Mouse (Mus musculus) lung, postnatal 10 days (tissue): Measurements from ENCODE around the gene Anks1.
A peak's percentile ranks its signal among the peaks of the same experiment; 100 is the strongest.

Experiments
- DNase-seq: peaks from one replicate; pipeline ENCODE4 v3.0.0; 2021

The Anks1 gene

DNA sequence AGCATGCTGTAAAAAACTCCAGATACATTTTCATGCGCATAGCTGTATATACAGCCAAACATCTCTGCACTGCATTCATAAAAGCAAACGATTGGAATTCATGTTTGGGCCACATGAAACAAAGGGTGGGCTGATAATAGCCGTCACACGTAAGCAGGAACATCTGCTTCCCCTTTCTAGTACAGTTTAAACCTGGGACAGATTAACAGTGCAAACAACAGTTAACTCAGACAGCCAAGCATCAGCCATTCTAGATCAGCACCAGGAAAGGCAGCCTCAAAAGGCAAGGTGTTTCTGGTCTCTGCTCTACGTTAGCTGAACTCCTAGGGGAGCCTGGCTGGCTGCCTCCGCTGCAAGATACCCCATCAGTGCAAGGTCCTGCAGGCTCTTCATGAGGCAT is 154.1 kb downstream of the Anks1 start:
- DNase-seq: no peak

DNA sequence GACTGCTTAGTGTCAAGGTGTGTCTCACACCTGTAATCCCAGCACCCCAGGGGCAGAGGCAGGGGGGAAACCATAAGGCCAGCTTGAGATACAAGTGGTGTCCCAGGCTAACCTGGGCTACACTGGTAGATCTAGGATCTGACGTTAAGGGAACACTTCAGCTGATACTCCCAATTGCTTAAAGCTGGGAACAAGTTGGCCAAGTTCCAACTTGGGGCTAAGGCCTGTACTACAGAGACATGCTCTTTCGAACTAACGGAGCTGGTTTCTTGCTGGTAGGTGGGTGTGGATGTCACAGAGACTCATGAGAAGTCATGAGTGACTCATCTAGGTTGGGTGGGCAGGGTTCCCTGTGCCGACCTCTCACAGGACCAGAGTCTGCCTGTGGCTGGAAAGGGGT is 158.2 kb downstream of the Anks1 start:
- no peak for DNase-seq

DNA sequence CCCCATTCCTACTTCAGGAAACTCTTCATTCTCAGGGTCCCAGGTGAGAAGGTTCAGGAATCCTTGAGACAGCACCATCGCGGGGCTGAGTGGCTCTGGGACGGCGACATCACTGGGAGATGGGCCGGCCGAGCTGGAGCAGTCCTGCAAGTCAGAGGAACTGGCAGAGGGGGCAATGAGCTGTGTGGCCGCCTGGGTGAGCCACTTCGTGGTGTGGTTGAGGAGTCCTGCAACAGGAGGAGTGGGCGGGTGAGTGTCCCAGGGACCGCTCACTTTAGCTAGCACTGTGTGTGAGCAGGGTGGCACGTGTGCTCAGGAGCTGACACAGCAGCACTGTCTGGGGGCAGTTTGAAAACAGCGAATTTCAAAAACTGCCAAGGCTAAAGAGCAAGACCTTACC is 160.3 kb downstream of the Anks1 start:
- DNase-seq: no peak

DNA sequence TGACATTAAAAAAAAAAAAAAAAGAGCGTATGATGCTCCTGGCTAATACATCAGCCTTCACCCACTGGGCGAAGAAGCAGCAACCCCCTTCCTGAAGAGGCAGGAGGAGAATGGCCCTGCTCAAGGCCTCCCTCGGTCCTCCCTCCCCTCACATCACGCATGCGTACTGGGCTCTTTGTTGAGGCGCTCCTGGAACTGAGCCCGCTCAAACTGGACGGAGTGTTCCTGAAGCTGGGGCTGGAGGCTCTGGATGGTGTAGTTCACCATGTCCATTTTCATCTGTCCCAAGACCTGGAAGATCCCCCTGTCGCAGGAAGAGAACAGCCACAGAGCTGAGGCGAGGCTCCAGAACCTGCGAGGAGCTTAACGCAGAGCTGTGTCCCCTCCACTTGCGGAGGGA is 161.2 kb downstream of the Anks1 start:
- DNase-seq: peak; percentile 78

DNA sequence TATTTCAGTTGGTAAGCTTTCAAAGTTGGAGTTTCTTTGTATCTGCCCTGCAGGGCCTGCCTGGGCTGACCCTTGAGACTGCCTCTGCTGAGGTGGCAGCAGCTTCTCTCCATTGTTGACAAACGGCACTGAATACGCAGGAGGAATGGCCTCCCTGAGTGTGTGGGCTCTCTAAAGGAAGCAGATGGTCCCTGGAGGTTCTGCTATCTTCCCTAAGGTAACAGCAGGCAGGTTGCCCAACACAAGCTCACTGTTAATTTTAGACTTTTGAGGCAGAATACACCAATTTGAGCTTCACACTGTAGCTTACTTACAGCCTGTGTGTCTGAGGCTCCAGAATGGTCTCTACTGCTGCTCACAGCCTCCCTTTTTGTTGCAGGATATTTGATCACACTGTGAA is 163.6 kb downstream of the Anks1 start:
- DNase-seq: no peak

DNA sequence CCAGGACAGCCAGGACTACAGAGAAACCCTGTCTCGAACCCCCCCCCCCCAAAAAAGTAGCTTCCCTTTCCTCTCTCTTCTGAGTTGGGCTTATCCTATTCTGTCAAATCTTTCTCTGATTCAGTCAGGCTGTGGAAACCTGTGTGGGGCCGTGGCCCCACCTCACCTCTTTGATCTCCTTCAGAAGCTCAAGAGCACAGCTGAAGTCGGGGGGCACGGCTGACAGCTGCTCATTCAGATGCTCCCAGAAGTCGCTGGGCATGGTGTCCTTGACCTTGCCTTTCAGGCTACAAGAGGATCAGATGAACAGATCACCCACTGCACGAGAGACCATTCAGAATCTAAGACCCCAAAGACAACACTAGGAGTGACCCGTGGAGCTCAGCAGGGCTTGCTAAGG is 165.4 kb downstream of the Anks1 start:
- no peak for DNase-seq

DNA sequence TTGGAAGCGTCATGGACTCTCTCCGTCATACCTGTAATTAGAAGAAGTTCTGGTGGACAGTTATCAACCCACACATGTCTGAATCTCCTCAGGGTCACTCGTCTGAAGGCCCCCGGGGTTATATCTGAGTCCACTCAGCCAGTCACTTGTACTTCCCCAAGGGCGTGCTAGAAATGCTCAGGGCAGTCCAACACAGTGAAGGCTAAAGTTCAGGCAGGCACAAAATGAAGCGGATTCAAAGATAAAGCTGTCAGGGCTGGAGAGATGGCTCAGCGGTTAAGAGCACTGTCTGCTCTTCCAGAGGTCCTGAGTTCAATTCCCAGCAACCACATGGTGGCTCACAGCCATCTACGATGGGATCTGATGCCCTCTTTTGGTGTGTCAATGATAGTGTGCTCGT is 168.9 kb downstream of the Anks1 start:
- DNase-seq: no peak

DNA sequence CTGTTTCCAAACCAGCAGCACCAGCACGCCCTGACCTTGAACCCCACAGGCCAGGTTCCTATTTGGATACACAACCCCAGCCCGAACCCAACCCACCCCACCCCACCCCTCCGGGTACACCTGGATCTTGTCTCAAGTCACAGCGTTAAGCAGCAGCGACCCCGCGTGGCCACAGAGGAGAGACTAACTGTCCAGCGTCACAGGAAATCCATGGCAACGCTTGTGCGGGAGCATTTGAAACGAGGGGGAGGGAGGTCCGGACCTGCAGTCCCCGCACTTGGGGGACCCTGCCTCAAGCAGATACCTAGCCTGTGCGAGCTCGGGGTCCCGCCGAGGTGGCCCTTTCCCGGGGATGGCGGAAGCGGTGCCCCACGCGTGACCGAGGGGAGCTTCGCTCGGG is 170.5 kb downstream of the Anks1 start:
- peak; percentile 92 for DNase-seq

DNA sequence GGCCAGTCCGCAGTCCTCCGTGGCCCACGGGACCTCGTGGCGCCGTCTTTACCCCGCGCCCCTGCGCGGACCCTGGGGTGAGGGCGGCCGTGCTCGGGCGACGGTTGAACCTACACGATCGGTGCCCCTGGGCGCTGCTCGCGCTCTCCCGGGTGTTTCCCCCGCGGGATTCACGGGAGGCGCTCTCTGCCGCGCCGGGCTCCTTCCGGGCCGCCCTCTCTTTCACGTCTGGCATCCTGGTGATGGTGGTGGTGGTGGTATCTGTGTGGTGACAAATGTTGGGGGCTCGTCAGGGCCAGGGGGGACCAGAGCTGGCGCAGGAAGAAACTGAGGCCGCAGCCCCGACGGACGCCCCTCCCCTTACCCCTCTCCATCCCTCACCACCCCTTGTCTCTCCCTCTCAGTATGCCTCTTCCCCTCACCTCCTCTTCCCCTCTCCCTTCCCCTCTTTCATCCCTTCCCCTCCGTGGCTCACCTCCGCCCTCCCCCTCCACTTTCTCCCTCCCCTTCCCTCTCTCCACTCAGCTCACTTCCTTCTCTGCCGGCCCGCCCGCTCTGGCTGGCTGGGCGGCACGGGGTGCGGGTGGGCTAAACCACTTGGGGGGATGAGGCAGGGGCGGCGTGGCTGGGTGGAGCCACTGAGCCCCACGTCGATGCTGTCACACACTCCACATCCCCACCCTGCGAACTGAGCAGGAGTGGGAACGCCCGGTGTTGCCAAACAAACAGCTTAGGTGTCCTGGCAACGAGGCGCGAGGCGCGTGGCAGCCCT is 171.1 kb downstream of the Anks1 start, which contains the start of gene Tcp11:
Gene Tcp11 (minus strand): TSS at position 595 of the 772 bp plus-strand sequence.
- DNase-seq: peak; percentile 83

DNA sequence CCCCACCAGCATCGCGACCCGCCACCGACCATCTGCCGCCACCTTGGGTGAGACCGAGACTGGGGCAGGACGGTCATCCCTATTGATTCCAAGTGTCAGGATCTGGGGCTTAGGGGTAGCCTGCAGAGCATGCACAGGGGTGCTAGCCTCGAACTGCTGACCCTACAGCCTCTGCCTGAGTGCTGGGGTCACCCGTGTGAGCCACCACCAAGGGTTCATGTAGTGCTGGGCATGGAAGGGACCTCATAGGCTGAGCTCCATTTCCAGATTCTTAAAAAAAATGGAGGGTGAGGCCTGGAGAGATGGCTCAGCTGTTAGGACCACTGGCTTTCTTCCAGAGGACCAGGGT is 171.7 kb downstream of the Anks1 start:
- DNase-seq: no peak

DNA sequence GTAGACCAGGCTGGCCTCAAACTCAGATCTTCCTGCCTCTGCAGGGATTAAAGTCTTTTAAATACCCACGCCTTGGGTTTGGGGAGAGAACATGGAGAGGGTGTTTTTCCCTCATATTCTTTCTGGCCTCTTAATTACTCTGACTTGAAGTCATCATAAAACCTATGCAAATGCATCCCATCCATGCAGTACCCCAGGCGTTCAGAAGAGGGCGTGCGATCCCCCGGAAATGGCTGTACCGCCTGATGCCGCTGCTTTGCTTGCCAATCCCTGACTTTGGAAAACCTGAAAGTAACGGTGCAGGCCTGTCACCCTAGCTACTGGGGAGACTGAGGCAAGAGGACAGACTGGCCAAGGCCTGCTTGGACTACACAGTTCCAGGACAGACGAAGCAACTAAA is 172.3 kb downstream of the Anks1 start:
- DNase-seq: peak; percentile 72

DNA sequence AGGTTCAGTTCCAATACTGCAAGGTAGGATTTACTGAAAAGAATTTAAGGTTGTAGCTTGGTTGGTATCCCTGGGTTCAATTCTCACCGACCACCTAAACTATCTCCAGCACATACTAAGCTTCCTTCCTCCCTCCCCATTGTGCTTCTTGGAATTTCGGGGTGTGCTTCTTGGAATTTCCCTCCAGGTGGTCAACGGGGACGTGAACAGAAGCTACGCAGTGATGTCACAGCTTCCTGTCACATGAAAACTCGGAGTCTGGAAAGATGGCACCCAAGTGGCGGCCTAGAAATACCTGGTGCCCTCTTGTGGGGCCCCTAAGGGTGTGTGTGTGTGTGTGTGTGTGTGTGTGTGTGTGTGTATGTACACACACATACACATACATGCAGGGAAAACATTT is 172.8 kb downstream of the Anks1 start:
- DNase-seq: no peak

DNA sequence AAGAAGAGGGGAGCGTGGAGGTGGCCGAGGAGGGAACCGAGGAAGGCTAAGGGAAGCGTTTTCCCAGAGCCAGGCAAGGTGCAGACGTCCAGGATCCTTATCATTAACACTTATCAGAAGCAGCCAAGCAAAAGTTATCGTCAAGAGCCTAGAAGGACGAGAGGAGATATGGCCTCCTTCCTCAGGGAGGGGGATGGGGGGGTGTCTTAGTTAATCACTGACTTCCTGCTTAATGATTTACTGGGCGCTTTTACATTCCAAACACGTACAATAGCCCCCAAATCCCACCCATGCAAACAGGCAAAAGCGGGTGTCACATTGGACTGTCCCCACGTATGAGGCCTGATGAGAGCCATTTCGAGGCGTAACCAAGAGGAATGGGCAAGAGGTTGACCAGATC is 173.8 kb downstream of the Anks1 start:
- no peak for DNase-seq

DNA sequence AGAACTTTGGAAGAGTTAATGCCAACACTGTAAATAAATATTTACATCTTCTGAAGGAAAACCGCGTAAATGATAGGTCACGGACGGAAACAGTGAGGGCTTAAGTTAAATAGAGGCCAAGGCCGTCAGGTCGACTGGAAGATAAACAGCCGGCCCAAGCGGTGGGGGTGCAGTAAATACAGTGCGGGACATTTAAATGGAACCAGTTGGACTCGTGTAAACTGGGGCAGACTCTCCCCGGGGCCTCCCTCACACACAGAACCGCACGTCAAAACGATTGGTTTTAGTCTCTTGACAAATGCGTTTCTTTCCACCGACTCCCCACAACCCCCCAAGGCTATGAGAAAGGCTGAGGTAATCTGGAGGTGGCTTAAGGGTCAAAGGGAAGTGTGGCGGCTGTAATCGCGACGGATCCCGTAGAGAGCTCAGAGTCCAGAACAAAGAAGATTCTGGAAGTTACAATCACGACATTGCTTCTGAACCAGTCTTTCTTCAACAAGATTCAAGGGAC is 175.3 kb downstream of the Anks1 start:
- DNase-seq: no peak

DNA sequence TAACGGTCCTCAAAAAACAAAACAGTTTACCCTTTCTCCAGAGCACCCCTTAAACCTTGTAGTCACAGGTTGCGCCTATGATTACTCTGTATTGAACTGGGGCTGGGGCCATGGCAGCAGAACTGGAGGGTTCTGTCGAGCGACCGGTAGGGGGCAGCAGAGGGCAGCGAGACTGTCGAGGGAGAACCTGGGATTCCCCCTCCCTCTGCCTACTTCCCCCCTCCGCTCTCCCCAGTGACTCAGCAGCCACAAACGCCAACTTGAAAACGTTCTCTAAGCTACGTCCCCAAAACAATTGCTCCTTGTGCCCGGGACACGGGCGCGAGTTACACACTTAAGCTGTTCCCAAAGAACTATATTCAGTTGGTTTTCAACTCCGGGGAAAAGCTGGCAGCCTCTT is 175.9 kb downstream of the Anks1 start:
- peak; percentile 94 for DNase-seq

DNA sequence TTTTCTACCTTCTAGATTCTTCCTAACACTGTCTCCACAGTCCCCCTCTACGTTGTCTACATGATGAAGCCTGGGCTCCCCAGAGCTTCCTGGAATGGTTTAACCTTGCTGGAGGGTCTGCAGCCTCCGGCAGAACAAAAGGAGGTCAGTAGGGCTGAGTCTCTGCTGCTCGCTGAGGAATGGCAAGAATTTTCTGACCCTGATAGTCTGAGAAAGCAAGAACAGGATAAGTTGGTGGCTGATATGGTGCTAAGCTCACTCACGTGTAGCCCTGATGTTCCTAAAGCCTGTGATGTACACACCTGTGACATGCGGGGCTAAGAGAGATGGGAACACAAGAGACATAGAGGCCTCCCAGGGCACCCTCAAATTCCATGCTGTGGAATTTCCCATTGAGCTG is 178.3 kb downstream of the Anks1 start:
- no peak for DNase-seq

DNA sequence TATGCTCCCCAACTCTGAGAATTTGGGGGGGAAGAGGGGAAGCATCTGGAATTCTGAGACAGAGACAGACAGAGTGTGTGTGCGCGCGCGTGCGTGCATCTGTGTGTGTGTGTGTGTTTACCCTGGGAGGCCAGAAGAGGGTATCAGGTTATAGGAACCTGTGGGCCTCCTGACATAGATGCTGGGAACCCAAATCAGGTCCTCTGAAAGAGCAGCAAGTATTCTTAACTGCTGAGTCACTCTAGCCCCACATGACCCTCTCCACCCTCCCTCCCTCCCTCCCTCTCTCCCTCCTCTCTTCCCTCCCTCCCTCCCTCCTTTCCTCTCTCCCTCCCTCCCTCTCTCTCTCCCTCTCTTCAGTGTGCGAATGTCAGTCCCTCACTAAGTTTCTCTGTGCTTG is 179.6 kb downstream of the Anks1 start:
- DNase-seq: no peak

DNA sequence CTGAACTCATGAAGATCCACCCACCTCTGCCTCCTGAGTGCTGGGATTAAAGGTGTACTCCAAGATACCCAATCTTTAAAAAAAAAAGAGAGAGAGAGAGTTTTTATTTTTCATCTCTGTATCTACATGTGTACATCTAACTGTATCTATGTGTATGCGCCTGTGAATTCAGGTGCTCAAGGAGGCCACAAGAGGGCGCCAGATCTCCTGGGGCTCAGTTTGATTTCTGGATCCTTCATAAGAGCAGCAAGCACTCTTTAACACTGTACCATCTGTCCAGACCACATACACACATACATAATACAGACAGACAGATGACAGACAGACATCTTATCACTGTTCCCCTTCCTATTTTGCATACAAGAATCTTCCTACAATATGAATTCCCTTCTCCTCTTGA is 183.2 kb downstream of the Anks1 start:
- DNase-seq: no peak

DNA sequence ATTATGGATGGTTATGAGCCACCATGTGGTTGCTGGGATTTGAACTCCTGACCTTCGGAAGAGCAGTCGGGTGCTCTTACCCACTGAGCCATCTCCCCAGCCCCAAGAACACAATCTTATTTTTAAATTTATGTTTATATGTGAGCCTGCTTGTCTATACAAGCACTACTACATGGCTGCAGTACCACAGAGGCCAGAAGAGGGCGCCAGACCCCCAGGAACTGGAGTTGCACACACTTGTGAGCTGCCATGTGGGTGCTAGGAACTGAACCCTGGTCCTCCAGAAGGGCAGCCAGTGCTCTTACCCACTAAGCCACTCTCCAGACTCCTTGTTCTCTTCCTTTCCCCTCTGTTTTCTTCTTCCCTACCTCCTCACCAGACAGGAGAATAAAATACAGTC is 184.7 kb downstream of the Anks1 start:
- DNase-seq: no peak

DNA sequence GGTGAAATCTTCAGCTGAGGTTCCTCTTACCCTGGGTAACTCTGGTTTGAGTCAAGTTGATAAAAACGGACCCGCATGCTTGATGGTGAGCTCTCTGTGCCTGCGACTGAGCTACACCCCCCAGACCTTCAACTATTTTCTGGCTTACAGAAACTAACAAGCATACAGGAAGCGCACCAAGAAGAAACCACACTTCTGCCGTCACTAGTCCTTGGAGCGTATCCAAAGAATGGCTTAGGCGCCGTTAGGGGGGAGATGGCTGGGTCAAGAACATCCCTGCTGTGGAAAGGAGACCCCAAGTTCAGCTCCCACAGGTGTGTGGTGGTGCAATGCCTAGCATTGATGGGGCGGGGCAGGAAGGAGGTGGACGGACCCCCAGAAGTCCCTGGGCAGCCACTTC is 187.3 kb downstream of the Anks1 start:
- no peak for DNase-seq

DNA sequence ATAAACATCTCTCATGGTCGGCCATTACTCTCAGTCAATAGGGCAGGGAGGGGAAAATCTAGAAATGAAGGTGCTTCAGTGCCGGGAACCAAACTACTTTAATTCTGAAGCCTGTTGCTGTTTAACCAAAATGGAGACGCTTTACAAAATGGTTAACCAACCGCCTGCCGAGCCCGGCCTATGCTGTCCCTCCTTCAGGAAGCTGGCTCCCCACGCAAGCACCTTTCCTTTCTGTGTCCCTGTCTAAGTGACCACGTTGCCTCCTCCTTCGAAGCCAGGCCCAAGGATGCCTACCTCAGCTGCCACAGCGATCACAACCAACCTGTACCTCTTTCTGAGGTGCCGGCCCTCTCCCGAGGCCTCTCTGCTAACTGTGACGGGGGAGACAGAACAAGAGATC is 188.2 kb downstream of the Anks1 start:
- DNase-seq: no peak

DNA sequence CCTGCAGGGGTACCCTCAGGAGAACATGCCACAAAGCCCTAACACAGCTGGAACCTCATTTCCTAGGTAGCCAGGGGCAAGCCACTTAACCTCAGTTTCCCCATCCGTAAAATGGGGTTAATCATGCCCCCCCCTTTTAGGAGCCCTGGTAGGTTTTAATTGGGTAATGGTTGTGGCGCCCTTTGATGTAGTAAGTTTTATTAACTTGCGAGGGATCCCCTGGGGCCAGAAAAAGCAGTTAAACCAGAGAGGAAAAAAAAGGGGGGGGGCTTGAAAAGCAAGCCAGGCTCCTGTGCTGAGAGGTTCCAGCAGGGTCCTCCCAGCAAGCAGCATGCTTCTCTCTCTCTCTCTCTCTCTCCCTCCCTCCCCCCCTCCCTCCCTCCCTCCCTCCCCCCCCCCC is 190.0 kb downstream of the Anks1 start:
- no peak for DNase-seq

DNA sequence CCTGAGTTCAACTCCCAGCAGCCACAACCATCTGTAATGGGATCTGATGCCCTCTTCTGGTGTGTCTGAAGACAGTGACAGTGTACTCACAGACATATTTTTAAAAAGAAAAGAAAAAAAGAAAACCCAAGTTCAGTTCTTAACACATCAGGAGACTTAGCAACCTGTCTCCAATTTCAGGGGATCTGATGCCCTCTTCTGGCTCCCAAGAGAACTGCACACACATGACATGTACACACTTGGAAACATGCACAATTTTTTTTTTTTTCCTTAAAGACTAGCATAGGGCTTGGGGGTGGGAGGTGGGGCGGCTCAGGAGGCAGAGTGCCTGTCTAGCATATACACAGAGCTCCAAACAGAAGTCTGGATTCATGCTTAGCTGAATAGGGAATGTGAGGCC is 191.6 kb downstream of the Anks1 start:
- DNase-seq: no peak

DNA sequence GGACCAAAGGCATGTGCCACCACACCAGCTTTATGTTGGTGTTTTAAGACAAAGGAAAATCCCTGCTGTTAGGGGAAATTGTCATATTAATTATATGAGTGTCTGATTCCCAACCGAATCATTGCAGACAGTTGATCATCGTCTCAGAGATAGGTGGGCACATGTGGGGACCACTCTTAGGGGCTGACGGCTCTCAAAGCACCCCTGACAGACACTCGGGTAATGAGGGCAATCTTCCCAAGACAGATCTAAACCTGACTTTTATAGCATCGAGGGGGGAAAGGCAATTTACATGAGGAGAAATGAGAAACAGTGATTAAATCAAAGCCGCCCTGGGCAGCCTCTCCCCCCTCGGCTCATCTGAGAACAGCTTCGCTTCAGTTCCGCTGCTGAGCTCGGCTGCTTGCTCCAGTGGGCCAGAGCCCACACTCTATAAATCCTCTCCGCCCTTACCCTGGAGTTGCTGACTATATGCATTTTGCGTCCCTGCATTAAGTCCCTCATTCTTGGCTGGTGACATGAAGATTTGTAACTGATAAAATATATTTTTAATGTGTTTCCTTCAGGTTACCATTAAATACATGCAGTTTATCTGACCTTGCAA is 192.3 kb downstream of the Anks1 start:
- no peak for DNase-seq

DNA sequence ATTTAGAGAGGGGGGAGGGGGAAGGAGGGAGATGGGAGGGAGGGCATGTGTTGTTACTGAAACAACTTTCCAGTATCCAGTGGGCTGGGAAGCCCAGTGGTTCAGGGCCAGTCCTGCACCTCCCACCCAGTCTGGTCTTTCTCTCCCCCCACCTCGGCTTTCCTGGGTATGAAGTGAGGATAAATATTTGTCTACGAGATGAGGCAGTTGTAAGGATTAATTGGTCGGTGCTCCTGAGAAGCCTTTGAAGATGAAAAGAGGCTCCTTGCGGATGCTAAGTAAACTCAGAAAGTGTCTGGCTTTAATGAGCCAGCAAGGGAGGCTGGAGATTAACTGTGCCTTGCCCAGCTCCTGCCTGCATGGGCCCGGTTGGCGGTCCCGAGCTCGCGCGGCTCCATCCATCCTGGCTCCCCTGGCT is 192.8 kb downstream of the Anks1 start:
- DNase-seq: no peak
